Mouse (Mus musculus) bone marrow, adult 2 months (tissue): Measurements from ENCODE around the gene Kri1.

Experiments
- CTCF ChIP-seq: fragments of 200-500 bp; IDR thresholded peaks from 2 replicates; pipeline ENCODE4 v1.5.1; 2011; ENCODE audit warnings: low read length, control low read depth; ENCODE audit not compliant: control insufficient read depth, insufficient read depth
- POLR2A ChIP-seq: fragments of 200-500 bp; IDR thresholded peaks from 2 replicates; pipeline ENCODE4 v1.6.1; 2011; ENCODE audit warnings: low read depth, mild to moderate bottlenecking, control low read depth, low read length, borderline replicate concordance; ENCODE audit not compliant: control insufficient read depth

DNA sequence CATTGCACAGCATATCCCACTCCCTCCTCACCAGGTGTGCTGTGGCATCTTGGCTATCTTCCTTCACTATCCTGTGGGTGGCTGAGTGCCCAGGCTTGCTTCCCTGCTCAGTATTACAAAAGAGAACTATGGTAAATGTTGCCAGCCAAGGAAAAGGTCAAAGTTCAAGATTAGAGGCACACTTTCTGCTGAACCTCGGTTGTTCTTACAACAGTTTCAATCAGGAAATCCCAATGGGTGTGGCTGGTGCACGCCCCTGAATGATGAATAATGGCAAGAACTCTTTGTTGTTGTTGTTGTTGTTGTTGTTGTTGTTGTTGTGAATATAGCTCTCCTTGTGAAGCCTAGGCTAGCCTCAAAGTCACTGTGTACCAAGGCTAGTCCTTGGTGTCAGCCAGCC lies 25.9 kb downstream of the Kri1 start:
- TF ChIP-seq CTCF (no peak), POLR2A (no peak)
